Mouse (Mus musculus): ENCODE results near the gene Gm906.
"Not testable (repeated sequence)": the region's sequence is repeated elsewhere in the genome, so short reads cannot be mapped to it uniquely, and the experiment has no call there.

Gene Gm906

GRCm38 (mm10) chr13:50250208-50250607 is at the start of gene Gm906:
Gene Gm906 (minus strand): TSS chr13:50250308.
- DNase-seq (ENCODE audit: low read depth in 2 of 2, low spot score in 2 of 2), result not testable (repeated sequence)

DNA sequence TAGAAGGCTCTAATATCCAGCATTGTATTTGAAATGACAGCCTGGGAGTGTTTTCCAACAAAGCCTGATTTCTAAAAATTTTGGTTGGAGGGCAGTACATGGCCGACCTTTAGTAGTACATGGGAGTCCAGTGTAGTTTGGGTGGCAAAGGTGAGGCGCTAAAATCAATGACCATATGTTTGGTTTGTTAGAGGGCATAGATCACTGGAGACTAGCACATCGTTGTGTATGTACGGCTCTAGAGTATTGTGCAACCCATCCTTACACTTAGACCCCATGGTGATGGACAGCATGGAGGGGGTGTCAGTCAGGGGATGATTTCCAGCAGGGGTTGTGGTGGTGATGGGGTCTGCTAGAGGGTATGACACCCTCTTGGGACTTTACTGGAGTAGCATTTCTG is 33.2 kb upstream of the Gm906 start:
- not testable (repeated sequence) for DNase-seq (ENCODE audit: low read depth in 2 of 2, low spot score in 2 of 2)

DNA sequence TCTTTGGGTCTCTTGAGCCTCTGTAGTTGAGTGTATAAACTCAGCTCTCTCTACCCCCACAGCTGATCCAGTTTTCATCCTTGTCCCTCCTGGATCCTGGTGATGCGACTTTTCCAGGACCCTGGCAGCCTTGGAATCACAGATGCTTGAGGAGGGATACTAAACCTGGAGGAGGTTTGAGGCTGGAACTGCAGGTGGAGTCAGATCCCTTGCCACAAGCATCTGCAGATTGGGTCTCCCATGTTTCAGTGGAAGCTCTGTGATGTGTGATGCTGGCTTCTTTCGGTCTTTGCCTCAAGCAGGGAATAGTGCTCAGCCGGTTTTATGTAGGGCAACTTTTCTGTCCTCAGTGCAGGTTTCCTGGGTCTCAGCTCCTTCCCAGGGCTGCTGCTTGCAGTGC is 13.6 kb downstream of the Gm906 start:
- DNase-seq (ENCODE audit: low read depth in 2 of 2, low spot score in 2 of 2), result no peak

GRCm38 (mm10) chr13:50211842-50212241 is 38.3 kb downstream of the Gm906 start:
- not testable (repeated sequence) for DNase-seq (ENCODE audit: low read depth in 2 of 2, low spot score in 2 of 2)

DNA sequence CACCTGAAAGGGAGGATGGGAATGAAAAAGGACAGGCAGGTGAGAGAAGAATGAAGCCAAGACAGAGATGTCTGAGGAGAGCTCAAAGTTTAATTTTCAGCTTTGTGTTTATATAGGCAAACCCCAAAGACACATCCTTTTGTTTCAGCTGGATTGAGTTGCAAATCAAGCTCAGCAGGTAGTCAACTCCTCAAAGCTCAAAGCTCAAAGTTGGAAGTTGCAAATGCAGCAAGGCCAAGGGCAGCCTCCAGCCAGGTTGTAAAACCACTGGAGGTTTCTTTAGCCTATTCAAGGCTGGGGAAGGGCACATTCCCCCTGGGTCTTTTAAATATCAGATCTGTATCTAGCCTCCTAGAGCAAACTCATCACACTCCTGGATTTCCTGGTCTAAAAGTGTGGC is 39.9 kb downstream of the Gm906 start:
- DNase-seq (ENCODE audit: low read depth in 2 of 2, low spot score in 2 of 2), result not testable (repeated sequence)

GRCm38 (mm10) chr13:50209651-50210050 is 40.5 kb downstream of the Gm906 start:
- not testable (repeated sequence) for DNase-seq (ENCODE audit: low read depth in 2 of 2, low spot score in 2 of 2)

- no peak for DNase-seq (ENCODE audit: low read depth in 2 of 2, low spot score in 2 of 2)
Observed at GRCm38 (mm10) chr13:50207966-50208365, 42.1 kb downstream of the Gm906 start.

- not testable (repeated sequence) for DNase-seq (ENCODE audit: low read depth in 2 of 2, low spot score in 2 of 2)
Observed at GRCm38 (mm10) chr13:50196831-50197230, 53.3 kb downstream of the Gm906 start.
